8 mouse cellular contexts compared by ENCODE assay signal in genomic region chr9:50171826-50172464, GRCm38 (mm10).
DNase-seq lines count a peak whose midpoint lies in the region; ATAC-seq lines count a peak whose summit lies in the region.

No protein-coding gene starts in this region.

- H3K4me3 ChIP-seq in hindbrain, embryonic 16.5 days (ENCODE audit: low read length): peak overlapping the region; percentile 15; the same call in 1 of the 2 replicates
- no peak overlapping the region for H3K4me3 ChIP-seq in stomach, embryonic 15.5 days (replicated peaks)

- peak; percentile 4 for DNase-seq in CD4-positive, CD25-positive, alpha-beta regulatory T cell, adult 2 months (ENCODE audit: low read depth, low spot score)
- peak; percentile 62 to 77 for DNase-seq in cerebellum, postnatal 36 days
- DNase-seq in frontal cortex, postnatal 36 days (ENCODE audit: low spot score in 2 of 2): peak; percentile 55 to 83
- DNase-seq in layer of hippocampus, postnatal 14 days (ENCODE audit: low spot score in 2 of 2): peak; percentile 63 to 91
- DNase-seq in mesoderm, embryonic 11.5 days (ENCODE audit: low read depth, low spot score): peak; percentile 86

- H3K4me1 ChIP-seq in hindbrain, embryonic 16.5 days (ENCODE audit: control insufficient read depth, insufficient read depth, low read depth, low read length): peaks cover 3% of the 10 kb centered on the region; the same call in 1 of the 2 replicates
- no peaks in the 10 kb centered on the region for H3K4me1 ChIP-seq in stomach, embryonic 15.5 days

- H3K4me2 ChIP-seq in hindbrain, embryonic 16.5 days (ENCODE audit: low read length): peak overlapping the region; percentile 50
- H3K4me2 ChIP-seq in stomach, embryonic 15.5 days: peak overlapping the region; percentile 8; the same call in 1 of the 2 replicates

- no peaks in the 10 kb centered on the region for H3K36me3 ChIP-seq in hindbrain, embryonic 16.5 days (ENCODE audit: control insufficient read depth, insufficient read depth, low read length)
- H3K36me3 ChIP-seq in stomach, embryonic 15.5 days: no peaks in the 10 kb centered on the region

- WGBS in hindbrain, embryonic 16.5 days: 23% methylated on average over 7 of the region's 7 CpGs
- WGBS in stomach, embryonic 15.5 days: 25% methylated on average over 7 of the region's 7 CpGs

- H3K27ac ChIP-seq in hindbrain, embryonic 16.5 days (ENCODE audit: low read depth, low read length): no peak overlapping the region
- H3K27ac ChIP-seq in stomach, embryonic 15.5 days: peak overlapping the region; percentile 80

- H3K27me3 ChIP-seq in hindbrain, embryonic 16.5 days (replicated peaks; ENCODE audit: control insufficient read depth, insufficient read depth, low read length): no peaks in the 10 kb centered on the region
- H3K27me3 ChIP-seq in stomach, embryonic 15.5 days (replicated peaks): no peaks in the 10 kb centered on the region

- H3K9ac ChIP-seq in hindbrain, embryonic 16.5 days (ENCODE audit: low read depth, low read length): no peak overlapping the region
- no peak overlapping the region for H3K9ac ChIP-seq in stomach, embryonic 15.5 days

- H3K9me3 ChIP-seq in hindbrain, embryonic 16.5 days (ENCODE audit: control insufficient read depth, low read length): no peaks in the 10 kb centered on the region
- H3K9me3 ChIP-seq in stomach, embryonic 15.5 days: no peaks in the 10 kb centered on the region

- ATAC-seq in CD4-positive, CD25-positive, alpha-beta regulatory T cell, adult 4 months: no peak
- peak; percentile 89 for ATAC-seq in hindbrain, embryonic 16.5 days
- ATAC-seq in stomach, embryonic 15.5 days (ENCODE audit: insufficient read depth, low FRiP score, low read depth): peak; percentile 59

Comparison
In these comparisons a context has a peak if more than half of its experiments do, and no peak if none do; other contexts are left out.
1. DNase-seq: peak in every context shown above with its lines; median percentile 86 in mesoderm, embryonic 11.5 days; 77 in layer of hippocampus, postnatal 14 days; 70 in cerebellum, postnatal 36 days; 69 in frontal cortex, postnatal 36 days; 4 in CD4-positive, CD25-positive, alpha-beta regulatory T cell, adult 2 months.